Mouse (Mus musculus) cerebellum, adult 11 months (tissue): Measurements from ENCODE around the gene Jund.

Experiments
- DNase-seq: peaks from one replicate; pipeline ENCODE4 v3.0.0; 2022

Jund gene

DNA sequence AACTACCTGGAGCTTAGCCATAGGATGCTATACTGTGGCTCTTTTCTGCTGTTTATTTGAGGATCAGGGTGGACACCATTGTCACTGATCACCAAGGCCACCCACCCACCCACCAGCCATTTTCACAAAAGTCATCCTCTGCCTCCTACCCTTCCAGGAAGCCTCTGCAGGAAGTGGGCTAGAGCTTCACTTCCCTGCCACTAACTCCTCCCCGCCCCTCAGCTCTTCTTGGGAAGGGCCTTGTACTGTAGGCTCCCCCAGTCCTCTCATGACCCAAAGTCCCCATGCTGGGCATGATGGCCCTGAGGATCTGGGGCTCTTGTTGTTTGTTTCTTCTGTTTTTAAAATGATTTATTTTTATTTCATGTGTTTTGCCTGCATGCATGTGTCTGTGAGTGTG, 23.4 kb upstream of the Jund start:
- no peak for DNase-seq

- DNase-seq: no peak
Measured at GRCm38 (mm10) chr8:70677451-70678080, 21.2 kb upstream of the Jund start.

DNA sequence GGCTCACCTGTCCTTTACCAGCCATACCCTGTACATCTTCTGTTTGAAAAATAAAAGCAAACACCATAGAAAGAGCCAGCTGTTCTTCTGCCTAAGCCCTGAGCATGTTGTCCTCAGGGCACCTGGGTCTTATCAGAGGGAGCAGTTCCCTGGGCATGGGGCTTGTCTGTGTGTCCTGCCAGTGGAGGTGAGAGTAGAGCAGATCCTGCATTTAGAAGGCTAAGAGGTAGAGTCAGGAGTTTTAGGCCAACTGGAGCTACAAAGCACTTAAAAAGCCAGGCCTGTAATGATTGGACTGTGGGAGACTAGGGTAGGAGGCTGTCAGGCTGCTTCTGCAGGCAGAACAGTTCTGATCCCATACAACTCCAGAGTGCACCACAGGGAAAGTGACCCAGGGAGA, 20.1 kb upstream of the Jund start:
- DNase-seq: no peak

GRCm38 (mm10) chr8:70679404-70679803, 19.3 kb upstream of the Jund start:
- DNase-seq: no peak

DNA sequence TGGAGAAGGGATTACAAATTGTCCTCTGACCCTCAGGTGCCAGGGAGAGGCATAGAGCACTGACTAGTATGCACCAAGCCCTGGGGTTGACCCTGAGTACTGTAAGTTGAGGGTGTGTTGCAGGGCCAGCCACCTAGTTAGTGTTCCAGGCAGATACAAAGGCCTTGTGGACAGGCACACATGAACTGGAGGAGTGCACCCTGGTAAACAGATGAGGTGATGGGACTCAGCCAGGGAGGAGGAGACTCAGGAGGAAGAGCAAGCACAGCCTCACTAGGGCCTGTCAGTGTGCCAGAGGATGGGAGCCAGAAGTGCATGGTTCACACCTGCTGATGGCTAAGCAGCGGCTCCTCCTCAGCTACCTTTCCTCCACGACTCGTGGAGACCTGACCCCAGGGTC, 18.7 kb upstream of the Jund start:
- no peak for DNase-seq

DNA sequence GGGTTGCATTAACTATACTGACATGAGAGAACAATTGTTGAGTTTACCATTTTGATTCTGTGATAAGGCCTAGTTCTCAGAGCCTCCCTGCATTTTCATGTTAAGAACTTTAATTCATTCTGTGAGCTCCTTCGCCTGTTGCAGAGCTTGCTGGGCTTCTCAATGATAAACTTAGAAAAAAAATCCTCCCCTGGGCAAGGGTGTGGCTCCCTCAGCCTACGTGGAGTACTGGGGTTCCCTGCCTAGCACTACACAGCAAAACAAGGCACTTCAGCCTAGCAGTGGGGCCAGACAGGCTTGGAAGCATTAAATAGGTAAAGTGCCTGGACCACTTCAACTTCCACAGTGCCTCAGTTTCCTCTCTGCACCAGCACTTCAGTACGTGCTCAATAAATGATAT, 17.3 kb upstream of the Jund start:
- no peak for DNase-seq

- no peak for DNase-seq
Measured at GRCm38 (mm10) chr8:70682193-70682592, 16.6 kb upstream of the Jund start.

- DNase-seq: no peak
Measured at GRCm38 (mm10) chr8:70682692-70683091, 16.1 kb upstream of the Jund start.

DNA sequence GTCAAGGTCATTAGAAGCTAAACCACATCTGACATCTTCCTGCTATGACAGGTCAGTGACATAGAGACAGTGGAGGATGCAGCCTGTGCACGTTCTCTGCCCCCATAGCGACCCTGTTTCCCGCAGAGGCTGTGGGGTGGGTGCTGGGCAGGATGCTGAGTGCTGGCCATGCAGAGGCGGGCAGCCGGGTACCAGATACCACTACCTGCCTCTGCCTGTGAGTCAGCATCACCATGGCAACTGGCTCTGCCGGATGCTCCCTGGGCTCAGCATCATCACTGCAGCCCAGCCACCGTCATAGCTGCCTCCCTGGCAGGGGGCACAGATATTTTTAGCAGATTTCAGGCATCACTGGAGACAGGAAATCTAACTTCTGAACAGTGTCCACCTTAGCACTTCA, 14.5 kb upstream of the Jund start:
- no peak for DNase-seq

DNA sequence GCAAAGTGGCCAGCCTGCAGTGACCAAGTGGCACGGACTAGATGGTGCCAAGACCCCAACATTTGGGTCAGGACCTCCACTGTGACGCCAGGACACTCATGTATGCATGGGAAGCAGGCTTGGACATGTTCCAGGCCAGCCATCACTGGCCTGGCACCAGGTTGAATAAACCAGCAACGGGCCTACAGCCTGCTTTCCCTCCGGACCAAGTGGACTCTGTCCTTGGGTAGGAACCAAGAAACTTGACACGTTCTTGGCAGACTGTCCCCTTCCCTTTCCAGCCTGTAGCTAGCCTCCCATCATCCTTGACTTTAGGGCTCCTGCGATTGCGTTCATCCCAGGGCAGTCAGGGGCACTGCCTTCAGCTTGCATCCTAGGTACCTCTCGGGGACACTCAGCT, 11.2 kb upstream of the Jund start:
- no peak for DNase-seq

- DNase-seq: no peak
Measured at GRCm38 (mm10) chr8:70688136-70688535, 10.6 kb upstream of the Jund start.

DNA sequence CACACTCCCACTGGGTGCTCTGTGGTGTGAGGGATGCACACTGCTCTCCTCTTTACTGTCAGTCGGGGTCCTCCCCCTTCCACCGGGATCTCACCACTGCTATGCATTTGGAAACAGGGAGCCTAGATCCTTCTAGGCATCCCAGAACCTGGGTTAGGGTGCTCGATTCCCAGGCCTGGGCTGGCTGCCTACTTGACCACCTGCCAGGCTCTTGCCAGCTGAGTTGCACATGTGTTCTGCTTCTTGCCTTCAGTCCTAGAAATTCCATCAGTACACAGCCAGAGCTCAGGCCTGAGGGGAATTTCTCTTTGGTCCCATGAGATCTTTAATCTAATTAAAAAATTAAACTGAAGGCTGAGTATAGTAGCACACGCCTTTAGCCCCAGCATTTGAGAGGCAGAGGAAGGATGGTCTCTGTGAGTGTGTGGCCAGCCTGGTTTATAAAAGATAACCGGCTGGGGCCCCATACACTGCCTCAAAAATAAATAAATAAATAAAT, 8.8 kb upstream of the Jund start:
- DNase-seq: no peak

GRCm38 (mm10) chr8:70691230-70691629, 7.5 kb upstream of the Jund start:
- no peak for DNase-seq

DNA sequence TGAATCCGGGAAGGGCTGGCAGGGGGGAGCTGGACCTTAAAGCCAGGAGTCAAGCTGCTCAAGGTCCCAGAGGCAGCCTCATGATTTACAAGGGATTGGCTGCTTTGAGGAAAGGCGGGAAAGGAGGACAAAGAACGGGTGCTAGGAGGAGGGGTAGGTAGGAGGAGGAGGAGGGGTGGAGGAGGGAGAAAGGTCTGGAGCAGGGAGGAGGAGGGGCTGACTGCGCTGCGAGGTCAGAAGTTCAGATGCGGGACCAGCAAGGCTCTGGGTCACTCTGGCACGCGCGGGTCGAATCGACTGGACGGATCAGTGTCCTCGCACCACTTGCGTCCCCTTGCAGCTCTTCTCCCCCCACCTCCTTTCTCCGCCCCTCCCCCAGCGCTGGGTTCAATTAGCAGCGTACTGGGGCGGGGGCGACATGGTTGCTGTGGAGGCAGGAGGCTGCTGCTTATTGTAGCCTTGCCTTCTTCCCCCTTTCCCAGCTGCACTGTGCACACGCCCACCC, 7.0 kb upstream of the Jund start:
- DNase-seq: no peak

DNA sequence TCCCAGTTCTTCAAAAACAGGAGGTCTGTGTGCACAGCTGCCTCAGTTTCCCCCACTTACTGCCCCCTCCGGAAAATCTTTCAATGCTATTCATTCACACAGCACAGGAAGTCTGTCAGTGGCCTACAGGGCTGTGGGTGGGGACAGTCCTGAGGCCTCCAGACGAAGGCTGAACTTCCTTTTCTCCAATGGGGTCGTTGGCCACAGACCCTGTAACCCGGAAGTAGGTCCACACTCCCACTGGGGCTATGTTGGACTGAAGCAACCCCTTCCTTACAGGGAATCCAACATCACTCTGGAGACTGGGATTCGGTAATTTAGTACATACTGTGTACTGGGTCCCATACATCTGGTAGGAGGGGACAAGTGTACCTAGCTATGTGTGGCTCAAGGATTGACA, 5.1 kb upstream of the Jund start:
- DNase-seq: no peak

- DNase-seq: peak; percentile 54
Measured at GRCm38 (mm10) chr8:70695318-70696018, 3.3 kb upstream of the Jund start.

GRCm38 (mm10) chr8:70696019-70696885, 2.5 kb upstream of the Jund start:
- DNase-seq: peak; percentile 70

GRCm38 (mm10) chr8:70696946-70697345, 1.8 kb upstream of the Jund start:
- no peak for DNase-seq

DNA sequence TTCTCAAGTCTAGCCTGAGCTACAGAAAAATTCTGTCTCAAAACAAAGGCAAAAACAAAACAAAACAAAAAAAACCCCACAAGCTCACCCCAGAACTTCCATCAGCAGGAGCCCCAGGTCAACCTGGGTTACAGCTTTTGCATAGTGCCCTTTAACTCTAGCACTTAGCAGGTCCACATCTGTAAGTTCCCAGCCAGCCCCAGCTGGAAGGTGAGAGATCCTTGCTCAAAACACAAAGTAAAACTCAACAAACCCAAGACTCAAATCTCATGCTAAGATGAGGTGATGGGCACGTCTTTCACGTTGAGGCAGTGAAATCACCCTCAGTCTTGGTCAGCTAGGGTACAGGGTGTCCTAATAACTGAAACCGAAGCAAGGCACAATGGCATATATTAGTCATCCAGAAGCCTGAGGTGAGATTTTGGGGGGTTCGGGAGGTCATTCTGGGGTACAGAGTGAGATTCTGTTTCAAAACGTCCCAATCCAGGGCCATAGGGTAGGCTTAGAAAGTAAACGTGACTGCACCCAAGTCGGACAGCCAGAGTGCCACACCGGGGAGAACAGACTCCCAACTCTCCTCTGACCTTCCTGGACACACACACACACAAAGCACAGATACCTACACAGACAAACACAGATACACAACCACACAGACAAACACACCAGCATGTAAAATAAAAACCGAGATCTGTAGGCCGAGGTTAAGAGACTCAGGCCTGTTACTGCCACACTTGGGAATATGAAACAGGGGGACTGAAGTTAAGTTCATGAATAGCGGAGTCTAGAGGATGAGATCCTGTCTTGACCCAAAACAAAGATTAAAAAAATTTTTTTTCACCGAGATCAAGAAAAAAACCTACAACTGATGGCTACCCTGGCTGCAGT, 1.1 kb upstream of the Jund start:
- DNase-seq: no peak

DNA sequence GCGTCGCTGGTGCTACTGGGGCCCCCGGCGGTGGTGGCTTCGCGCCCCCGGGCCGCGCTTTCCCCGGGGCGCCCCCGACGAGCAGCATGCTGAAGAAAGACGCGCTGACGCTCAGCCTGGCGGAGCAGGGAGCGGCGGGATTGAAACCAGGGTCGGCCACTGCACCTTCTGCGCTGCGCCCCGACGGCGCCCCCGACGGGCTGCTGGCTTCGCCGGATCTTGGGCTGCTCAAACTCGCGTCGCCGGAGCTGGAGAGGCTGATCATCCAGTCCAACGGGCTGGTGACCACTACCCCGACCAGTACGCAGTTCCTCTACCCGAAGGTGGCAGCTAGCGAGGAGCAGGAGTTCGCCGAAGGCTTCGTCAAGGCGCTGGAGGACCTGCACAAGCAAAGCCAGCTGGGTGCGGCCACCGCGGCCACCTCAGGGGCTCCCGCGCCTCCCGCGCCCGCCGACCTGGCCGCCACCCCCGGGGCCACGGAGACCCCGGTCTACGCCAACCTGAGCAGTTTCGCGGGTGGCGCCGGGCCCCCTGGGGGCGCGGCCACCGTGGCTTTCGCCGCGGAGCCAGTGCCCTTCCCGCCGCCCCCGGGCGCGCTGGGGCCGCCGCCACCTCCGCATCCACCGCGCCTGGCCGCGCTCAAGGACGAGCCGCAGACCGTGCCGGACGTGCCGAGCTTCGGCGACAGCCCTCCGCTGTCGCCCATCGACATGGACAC, 526 bp downstream of the Jund start:
- DNase-seq: peak; percentile 72

DNA sequence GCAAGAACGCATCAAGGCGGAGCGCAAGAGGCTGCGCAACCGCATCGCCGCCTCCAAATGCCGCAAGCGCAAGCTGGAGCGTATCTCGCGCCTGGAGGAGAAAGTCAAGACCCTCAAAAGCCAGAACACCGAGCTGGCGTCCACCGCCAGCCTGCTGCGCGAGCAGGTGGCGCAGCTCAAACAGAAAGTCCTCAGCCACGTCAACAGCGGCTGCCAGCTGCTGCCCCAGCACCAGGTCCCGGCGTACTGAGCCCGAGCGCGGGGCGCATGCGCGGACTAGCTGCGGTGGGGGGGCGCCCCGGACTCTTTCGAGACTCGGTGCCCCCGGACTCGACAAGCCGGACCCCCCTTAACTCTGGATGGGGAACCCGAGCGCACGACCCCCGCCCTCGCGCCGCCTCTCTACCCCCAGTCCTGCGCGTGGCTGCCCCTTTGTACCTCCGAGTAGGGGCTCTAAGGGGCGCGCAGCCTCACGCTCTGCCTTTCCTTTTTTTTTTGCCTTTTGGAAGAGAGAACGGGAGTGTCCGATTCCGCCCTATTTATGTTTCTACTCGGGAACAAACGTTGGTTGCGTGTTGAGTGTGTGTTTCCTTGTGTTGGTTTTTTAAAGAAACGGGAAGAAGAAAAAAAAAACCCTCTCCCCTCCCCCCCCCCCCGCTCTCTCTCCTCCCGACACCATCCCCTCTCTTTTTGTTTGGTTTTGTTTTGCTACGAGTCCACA, 1.2 kb downstream of the Jund start:
- DNase-seq: peak; percentile 89
